Mouse (Mus musculus): ENCODE measurements at regions not wholly inside any gene's neighbourhood (a gene's known extent, or its start where the extent isn't known, plus 50 kb on each side); places are given as distances from the start of the nearest gene placed in this dataset.
A peak's percentile ranks its signal among the peaks of the same experiment; 100 is the strongest.

DNA sequence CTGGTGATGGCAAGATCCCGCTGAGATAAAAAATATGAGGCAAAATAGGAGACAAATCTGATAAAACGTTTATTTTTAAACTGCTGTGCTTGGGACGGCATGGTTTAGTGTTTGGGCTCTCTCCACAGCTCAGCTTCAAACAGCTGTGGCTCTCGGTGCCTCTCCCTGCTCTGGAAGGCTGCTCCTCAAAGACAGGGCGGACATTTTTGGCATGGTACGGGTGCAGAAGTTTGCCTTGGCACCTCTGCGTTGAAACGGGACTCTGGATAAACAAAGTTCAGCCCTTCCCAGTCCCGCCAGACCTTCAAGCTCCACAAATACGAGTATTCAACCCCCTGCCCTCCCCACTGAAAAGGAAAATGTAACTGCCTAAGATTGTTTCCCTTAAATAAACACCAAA is 573.8 kb downstream of the Lmo4 start:
- no peak for ATAC-seq
- WGBS, result 65% methylated on average over 10 of the region's 10 CpGs

GRCm38 (mm10) chr3:143624906-143625305 is 580.1 kb downstream of the Lmo4 start:
- ATAC-seq, result no peak
- Histone ChIP-seq H3K9me3 (no peaks in the 10 kb centered on the region), H3K4me1 (replicated peaks) (no peaks in the 10 kb centered on the region), H3K4me2 (replicated peaks) (no peak overlapping the region), H3K4me3 (replicated peaks) (no peak overlapping the region), H3K27me3 (no peaks in the 10 kb centered on the region), H3K9ac (replicated peaks) (no peak overlapping the region), H3K27ac (no peak overlapping the region), H3K36me3 (no peaks in the 10 kb centered on the region)
- 93% methylated on average over 3 of the region's 3 CpGs for WGBS

More for the DNA sequence above, 573.8 kb downstream of the Lmo4 start:
- Histone ChIP-seq H3K4me3 (replicated peaks) (no peak overlapping the region), H3K27ac (no peak overlapping the region), H3K4me1 (replicated peaks) (no peaks in the 10 kb centered on the region), H3K9me3 (no peaks in the 10 kb centered on the region), H3K36me3 (no peaks in the 10 kb centered on the region), H3K9ac (replicated peaks) (no peak overlapping the region), H3K27me3 (no peaks in the 10 kb centered on the region), H3K4me2 (replicated peaks) (no peak overlapping the region)

DNA sequence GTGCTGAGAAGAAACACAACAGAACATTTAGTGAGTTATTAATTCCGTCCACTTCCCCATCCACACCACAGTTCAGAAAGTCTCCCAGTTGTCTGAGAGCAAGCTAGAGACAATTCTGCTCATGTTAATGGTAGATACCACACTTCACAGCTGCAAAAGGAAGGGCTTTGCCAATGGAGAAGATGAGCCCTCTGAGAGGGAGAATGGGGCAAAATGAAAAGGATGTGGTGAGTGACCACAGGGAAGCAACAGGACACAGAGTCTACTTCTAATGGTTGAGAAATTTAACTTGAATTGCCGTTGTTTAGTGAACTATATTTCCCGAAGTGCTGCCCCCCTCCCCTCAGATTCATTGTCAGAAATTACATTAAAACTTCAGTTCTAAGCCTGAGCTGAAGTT is 582.7 kb downstream of the Lmo4 start:
- no peak for ATAC-seq
- H3K27me3 ChIP-seq, result no peaks in the 10 kb centered on the region
- no peak overlapping the region for H3K9ac ChIP-seq (replicated peaks)
- no peak overlapping the region for H3K4me2 ChIP-seq (replicated peaks)
- no peaks in the 10 kb centered on the region for H3K9me3 ChIP-seq
- H3K4me3 ChIP-seq (replicated peaks), result no peak overlapping the region
- no peak overlapping the region for H3K27ac ChIP-seq
- H3K4me1 ChIP-seq (replicated peaks), result no peaks in the 10 kb centered on the region
- 87% methylated on average over 3 of the region's 3 CpGs for WGBS
- H3K36me3 ChIP-seq, result no peaks in the 10 kb centered on the region

DNA sequence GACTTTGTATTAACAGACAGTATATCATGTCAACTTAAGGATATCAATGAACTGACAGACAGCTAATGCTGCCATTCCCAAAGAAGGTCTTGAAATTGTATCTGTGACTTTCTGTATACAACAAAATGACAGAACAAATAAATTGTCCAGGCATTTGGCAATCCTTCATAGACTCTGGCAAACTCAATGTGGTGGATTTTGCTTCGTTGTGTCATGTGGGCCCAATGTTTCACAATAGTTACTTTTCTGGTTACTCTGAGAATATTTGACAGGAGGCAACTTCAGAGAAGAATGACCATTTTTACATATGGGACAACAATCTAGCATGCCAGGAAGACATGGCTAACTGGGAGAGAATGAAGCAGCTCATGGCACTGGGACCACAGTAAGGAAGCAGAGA is 585.9 kb downstream of the Lmo4 start:
- H3K4me1 ChIP-seq (replicated peaks), result no peaks in the 10 kb centered on the region
- H3K36me3 ChIP-seq, result no peaks in the 10 kb centered on the region
- H3K4me3 ChIP-seq (replicated peaks), result no peak overlapping the region
- H3K9me3 ChIP-seq, result no peaks in the 10 kb centered on the region
- ATAC-seq, result no peak
- no peak overlapping the region for H3K9ac ChIP-seq (replicated peaks)
- no peaks in the 10 kb centered on the region for H3K27me3 ChIP-seq
- WGBS, result 77% methylated on average over 1 of the region's 1 CpGs
- H3K27ac ChIP-seq, result no peak overlapping the region
- H3K4me2 ChIP-seq (replicated peaks), result no peak overlapping the region

GRCm38 (mm10) chr3:143614895-143615294 is 590.1 kb downstream of the Lmo4 start:
- H3K4me3 ChIP-seq (replicated peaks), result no peak overlapping the region
- no peaks in the 10 kb centered on the region for H3K27me3 ChIP-seq
- no peak for ATAC-seq
- WGBS, result 64% methylated on average over 5 of the region's 5 CpGs
- no peak overlapping the region for H3K4me2 ChIP-seq (replicated peaks)
- no peaks in the 10 kb centered on the region for H3K36me3 ChIP-seq
- no peak overlapping the region for H3K27ac ChIP-seq
- H3K9ac ChIP-seq (replicated peaks), result no peak overlapping the region
- H3K9me3 ChIP-seq, result no peaks in the 10 kb centered on the region
- no peaks in the 10 kb centered on the region for H3K4me1 ChIP-seq (replicated peaks)

GRCm38 (mm10) chr3:143614004-143614403 is 591.0 kb downstream of the Lmo4 start:
- 97% methylated on average over 3 of the region's 3 CpGs for WGBS
- no peak for ATAC-seq
- no peaks in the 10 kb centered on the region for H3K36me3 ChIP-seq

DNA sequence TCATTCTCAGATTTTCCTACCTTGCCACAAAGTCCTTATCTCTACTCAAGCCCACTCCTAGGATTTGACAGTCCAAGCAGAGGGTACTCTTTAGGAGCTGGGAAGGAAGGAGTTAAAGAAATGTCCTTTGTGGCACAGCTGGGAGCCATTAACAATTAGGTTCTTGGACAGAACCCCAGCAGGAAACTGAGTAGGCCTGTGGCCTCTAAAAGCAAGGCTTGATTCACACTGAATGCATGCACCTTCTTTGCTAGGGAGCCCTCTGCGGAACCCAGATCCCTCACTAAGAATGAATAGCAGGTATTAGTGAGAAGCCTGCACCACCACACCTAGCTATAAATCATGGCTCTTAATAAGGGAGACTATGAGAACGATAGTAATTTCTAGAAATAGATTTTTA is 595.3 kb downstream of the Lmo4 start:
- WGBS, result 30% methylated on average over 2 of the region's 2 CpGs
- no peak overlapping the region for H3K4me2 ChIP-seq (replicated peaks)

More at GRCm38 (mm10) chr3:143614004-143614403, 591.0 kb downstream of the Lmo4 start:
- Histone ChIP-seq H3K9me3 (no peaks in the 10 kb centered on the region), H3K4me2 (replicated peaks) (no peak overlapping the region), H3K4me3 (replicated peaks) (no peak overlapping the region), H3K27me3 (no peaks in the 10 kb centered on the region), H3K9ac (replicated peaks) (no peak overlapping the region), H3K27ac (no peak overlapping the region), H3K4me1 (replicated peaks) (no peaks in the 10 kb centered on the region)

GRCm38 (mm10) chr3:143599120-143599519 is 605.9 kb downstream of the Lmo4 start:
- H3K4me3 ChIP-seq (replicated peaks), result no peak overlapping the region
- H3K36me3 ChIP-seq, result no peaks in the 10 kb centered on the region
- no peak overlapping the region for H3K4me2 ChIP-seq (replicated peaks)
- H3K9ac ChIP-seq (replicated peaks), result no peak overlapping the region
- no peak for ATAC-seq
- H3K27ac ChIP-seq, result no peak overlapping the region
- H3K4me1 ChIP-seq (replicated peaks), result peaks cover 10% of the 10 kb centered on the region; the same call in 1 of the 2 replicates
- no peaks in the 10 kb centered on the region for H3K9me3 ChIP-seq
- no peaks in the 10 kb centered on the region for H3K27me3 ChIP-seq
- 53% methylated on average over 2 of the region's 2 CpGs for WGBS

More for the DNA sequence above, 595.3 kb downstream of the Lmo4 start:
- Histone ChIP-seq H3K4me1 (replicated peaks) (no peaks in the 10 kb centered on the region), H3K4me3 (replicated peaks) (no peak overlapping the region), H3K9me3 (no peaks in the 10 kb centered on the region), H3K36me3 (no peaks in the 10 kb centered on the region), H3K27me3 (no peaks in the 10 kb centered on the region), H3K9ac (replicated peaks) (no peak overlapping the region), H3K27ac (no peak overlapping the region)
- ATAC-seq, result no peak

DNA sequence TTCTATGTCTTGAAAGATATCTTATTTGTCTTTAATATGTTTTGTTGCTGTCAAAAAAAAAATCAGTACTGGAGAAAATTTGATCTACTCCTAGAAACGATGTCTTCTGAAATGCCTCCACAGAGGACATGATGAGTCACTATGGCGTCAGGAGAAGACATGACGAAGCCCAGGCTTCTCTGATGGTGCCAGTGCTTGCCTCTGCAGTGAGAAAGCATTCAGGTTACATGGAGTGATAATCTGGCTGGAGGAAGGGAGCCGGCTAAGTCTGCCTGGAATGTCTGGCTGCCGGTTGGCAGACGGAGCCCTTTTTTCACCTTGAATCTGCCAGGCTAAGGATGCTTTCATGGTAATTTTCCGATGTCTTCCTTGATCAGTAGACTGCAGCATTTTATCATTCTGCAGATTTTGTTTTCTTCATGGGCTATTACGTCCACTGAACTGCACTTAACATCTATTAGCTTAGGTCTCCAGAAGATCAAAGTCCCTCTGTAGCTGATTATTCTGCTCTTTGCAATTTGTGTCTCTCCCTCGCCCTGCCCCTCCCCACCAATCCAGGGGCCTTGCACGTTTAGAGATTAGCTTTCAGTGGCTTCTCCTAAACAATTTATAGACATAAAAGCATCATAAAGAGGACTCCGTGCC is 607.9 kb downstream of the Lmo4 start:
- Histone ChIP-seq H3K27me3 (no peaks in the 10 kb centered on the region), H3K36me3 (no peaks in the 10 kb centered on the region), H3K9me3 (no peaks in the 10 kb centered on the region), H3K4me3 (replicated peaks) (no peak overlapping the region), H3K4me1 (replicated peaks) (peaks cover 10% of the 10 kb centered on the region; the same call in 1 of the 2 replicates), H3K4me2 (replicated peaks) (0 out of 2 replicates have a peak overlapping the region, but pooled peaks have one; percentile 11), H3K27ac (no peak overlapping the region), H3K9ac (replicated peaks) (no peak overlapping the region)
- 12% methylated on average over 11 of the region's 11 CpGs for WGBS
- peak; percentile 62 for ATAC-seq

- H3K4me1 ChIP-seq (replicated peaks), result peaks cover 10% of the 10 kb centered on the region; the same call in 1 of the 2 replicates
- H3K27me3 ChIP-seq, result no peaks in the 10 kb centered on the region
- H3K27ac ChIP-seq, result no peak overlapping the region
- no peak overlapping the region for H3K9ac ChIP-seq (replicated peaks)
- H3K9me3 ChIP-seq, result no peaks in the 10 kb centered on the region
- ATAC-seq, result peak; percentile 60; the same call in 1 of the 2 replicates
- no peaks in the 10 kb centered on the region for H3K36me3 ChIP-seq
- no peak overlapping the region for H3K4me2 ChIP-seq (replicated peaks)
- WGBS, result 87% methylated on average over 5 of the region's 5 CpGs
- no peak overlapping the region for H3K4me3 ChIP-seq (replicated peaks)
Observed at GRCm38 (mm10) chr3:143596011-143596683, 608.9 kb downstream of the Lmo4 start.

DNA sequence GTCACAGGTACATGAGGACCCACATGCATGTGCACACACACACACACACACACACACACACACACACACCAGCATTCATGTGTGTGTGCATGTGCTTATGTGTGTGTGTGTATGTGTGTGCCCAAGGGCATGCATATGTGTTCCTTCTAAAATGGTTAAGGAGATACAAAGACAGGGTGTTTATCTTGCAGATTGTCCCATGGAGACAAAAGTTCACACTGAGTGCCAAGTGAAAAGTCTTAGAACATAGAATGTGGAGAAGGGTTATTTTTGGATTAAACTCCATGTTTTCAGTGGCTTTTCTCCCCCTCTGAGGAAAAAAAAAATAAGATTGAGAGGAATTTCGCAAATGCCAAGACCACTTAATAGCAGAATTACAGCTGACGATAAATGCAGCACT is 609.9 kb downstream of the Lmo4 start:
- Histone ChIP-seq H3K9me3 (no peaks in the 10 kb centered on the region), H3K4me2 (replicated peaks) (no peak overlapping the region), H3K4me1 (replicated peaks) (peaks cover 10% of the 10 kb centered on the region; the same call in 1 of the 2 replicates), H3K27me3 (no peaks in the 10 kb centered on the region), H3K36me3 (no peaks in the 10 kb centered on the region), H3K27ac (no peak overlapping the region), H3K4me3 (replicated peaks) (no peak overlapping the region), H3K9ac (replicated peaks) (no peak overlapping the region)
- whole genome bisulfite sequencing, result 92% methylated on average over 2 of the region's 2 CpGs
- no peak for ATAC-seq

- H3K27me3 ChIP-seq, result no peaks in the 10 kb centered on the region
- H3K4me2 ChIP-seq (replicated peaks), result no peak overlapping the region
- H3K27ac ChIP-seq, result no peak overlapping the region
- peaks cover 10% of the 10 kb centered on the region; the same call in 1 of the 2 replicates for H3K4me1 ChIP-seq (replicated peaks)
- H3K9ac ChIP-seq (replicated peaks), result no peak overlapping the region
- no peak for ATAC-seq
- H3K9me3 ChIP-seq, result no peaks in the 10 kb centered on the region
- H3K36me3 ChIP-seq, result no peaks in the 10 kb centered on the region
- 89% methylated on average over 7 of the region's 7 CpGs for WGBS
- no peak overlapping the region for H3K4me3 ChIP-seq (replicated peaks)
Observed at GRCm38 (mm10) chr3:143594676-143595075, 610.3 kb downstream of the Lmo4 start.

All from midbrain, embryonic 13.5 days (tissue).